Mouse (Mus musculus) liver, embryonic 14.5 days (tissue): Measurements from ENCODE around the gene Lats1.

ENCODE experiments used
- CTCF ChIP-seq: IDR thresholded peaks from 2 replicates; pipeline ENCODE4 v1.5.1; 2016; ENCODE audit warnings: antibody characterized with exemption, low read depth, control low read depth
- EP300 ChIP-seq: IDR thresholded peaks from 2 replicates; pipeline ENCODE4 v1.6.1; 2016; ENCODE audit warnings: antibody characterized with exemption, low read depth

GRCm38 (mm10) chr10:7640366-7640765 is 40.6 kb upstream of the Lats1 start:
- no peak for TF ChIP-seq CTCF
- TF ChIP-seq EP300: no peak
